Mouse (Mus musculus): ENCODE results near the gene Oxct2b.
"Not testable (repeated sequence)": the region's sequence is repeated elsewhere in the genome, so short reads cannot be mapped to it uniquely, and the experiment has no call there.

- TF ChIP-seq CTCF (IDR thresholded peaks at IDR 0.05; ENCODE audit: extremely low read depth, insufficient read length, insufficient replicate concordance, low read depth, low read length); POLR2A (IDR thresholded peaks at IDR 0.05; ENCODE audit: low read depth, low read length): not testable (repeated sequence)
These were observed 4.6 kb upstream of the Oxct2b start for GRCm38 (mm10) chr4:123111275-123111983.

Data from small intestine, adult 2 months (tissue).